Mouse (Mus musculus) urinary bladder, postnatal 36 days (tissue): Measurements from ENCODE around the gene Hist1h2aa.
A peak's percentile ranks its signal among the peaks of the same experiment; 100 is the strongest.

Experiments
- DNase-seq, 2 experiments: peaks; one replicate each; pipeline ENCODE4 v3.0.0; 2022; ENCODE audit warnings: low spot score in 2 of 2, mixed read lengths in 1 of 2

Gene Hist1h2aa

DNA sequence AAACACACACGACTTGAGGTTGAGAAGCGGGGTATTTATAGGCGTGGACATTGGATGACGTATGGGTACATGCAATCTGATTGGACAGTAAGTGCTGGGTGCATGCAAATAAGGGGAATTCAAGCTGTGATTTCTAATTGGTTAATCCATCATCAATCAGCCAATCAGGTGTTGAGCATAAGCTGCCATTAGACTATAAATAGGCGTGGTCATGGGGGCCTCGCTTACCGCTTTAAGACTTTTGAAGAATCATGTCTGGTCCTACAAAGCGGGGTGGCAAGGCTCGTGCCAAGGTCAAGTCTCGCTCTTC, at the start of gene Hist1h2aa:
TSS of gene Hist1h2aa (plus strand) at position 252 of the 310 bp plus-strand sequence.
- DNase-seq: no peak

DNA sequence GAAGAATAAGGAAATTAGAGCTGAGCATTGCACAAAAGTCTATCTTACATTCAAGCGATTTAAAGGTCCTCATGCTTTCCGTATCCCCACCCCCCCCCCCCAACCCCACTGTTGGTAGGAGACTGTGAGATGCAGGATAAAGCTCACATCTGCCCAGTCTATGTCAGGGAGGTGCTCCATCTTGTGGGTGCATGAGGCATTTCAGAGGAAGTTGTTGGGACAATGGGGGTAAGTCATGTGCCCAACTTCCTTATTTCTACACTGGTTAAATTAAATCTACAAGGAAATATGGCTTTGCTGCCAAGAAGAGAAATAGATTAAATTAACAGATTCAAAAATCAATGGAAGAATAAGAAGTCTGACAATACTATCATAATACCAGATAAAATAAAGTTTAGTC, 48.7 kb upstream of the Hist1h2aa start:
- no peak for DNase-seq

DNA sequence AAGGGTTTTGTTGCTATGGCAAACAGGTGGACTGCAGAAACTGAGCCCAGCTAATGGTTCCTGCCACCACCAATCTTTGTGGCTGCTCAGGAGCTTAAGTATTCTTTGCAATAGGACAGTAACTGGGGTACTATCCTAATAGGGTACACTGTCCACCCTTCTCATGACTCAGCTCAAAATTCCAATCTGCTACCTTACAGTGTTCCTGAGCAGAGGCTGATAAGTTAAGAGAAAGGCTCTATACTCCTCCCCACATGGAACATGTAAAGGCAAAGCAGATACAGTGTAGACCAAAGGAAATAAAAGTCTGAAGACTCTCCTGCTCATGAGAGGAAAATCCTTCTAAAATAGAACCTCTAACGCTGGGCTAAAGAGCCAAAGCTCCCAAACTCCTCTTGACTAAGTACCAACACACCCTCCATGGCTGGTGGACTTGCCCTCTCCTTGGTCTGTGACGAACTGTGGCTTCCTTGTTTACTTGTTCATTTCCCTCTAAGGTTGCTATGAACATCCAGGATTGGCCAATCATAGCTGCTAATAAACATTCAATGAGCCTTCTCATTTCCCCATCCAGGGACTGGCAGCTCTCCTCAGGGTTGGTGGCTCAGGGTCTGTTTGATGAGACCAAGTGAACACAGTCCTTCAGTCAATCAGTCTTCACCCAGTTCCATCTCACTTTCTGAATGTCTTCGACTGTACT, 47.1 kb upstream of the Hist1h2aa start:
- DNase-seq: no peak

DNA sequence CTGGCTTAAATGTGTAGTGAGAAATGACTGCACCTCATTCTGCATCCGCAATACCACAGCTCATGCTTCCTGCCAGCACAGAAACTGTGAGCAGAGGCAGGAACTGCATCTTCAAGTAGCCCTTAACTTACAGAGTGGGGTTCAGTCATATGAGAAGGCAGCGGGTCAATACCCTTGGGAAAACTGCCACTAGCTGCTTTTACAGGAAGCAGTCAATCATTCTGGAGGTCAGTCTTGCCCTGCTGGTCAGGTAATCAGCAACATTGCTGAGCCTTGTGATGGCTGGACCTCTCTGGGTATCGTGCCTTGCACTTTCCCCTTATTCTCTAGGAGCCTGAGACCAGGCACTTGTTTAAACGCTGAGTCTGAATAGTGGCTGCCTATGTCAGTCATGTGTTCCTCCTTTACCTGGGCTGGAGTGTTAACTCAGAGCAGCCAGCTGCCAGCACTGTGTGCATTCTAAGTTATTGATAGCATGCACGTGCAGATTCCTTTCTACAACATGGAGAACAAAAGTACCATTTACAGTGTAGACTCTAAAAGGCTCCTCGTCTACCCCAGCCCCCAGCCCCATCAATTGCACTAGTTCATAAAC, 45.2 kb upstream of the Hist1h2aa start:
- no peak for DNase-seq

DNA sequence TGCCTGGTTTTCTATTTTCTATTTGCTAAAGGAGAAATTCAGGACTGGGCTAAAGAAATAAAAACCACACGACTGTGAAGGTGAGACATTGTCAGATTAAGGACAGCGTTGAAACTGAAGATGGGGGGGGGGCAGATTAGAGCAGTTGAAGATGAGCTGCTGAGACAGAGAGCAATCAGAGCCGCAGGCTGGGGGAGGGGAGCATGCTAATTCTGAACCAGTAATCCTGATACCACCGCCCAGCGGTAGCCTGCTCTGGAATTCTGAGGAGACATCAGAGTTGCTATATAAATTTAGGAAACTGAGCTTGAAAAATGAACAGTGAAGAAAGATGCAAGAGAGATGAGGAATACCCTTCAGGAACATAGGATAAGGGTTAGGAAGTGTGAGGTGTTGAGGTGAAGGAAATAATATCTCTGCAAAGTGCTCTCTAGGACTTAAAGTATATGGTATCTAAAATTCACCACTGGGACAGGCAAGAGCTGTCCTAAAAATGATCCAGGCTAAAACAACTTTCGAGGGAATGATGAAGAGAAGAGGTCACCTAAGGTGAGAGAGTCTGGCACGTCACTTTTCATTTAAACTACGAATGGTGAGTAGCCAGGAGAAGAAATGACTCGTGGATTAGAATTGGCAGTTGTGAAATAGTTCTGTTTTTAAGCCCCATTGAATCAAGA, 41.5 kb upstream of the Hist1h2aa start:
- DNase-seq: no peak

DNA sequence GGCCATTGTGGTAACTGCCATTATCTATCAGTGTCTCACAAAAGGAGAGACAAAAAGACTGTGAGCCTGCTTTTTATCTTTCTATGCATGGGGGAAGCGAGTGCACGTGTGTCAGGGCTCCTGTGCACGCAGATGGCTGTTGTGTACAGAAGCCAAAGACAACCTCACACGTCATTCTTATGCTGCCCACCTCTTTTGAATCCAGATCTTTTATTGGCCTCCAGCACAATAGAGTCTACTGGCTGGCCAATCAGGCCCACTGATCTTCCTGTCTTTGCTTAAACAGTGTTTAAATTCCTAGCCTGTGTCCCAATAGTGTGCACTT, 41.0 kb upstream of the Hist1h2aa start:
- DNase-seq: no peak

DNA sequence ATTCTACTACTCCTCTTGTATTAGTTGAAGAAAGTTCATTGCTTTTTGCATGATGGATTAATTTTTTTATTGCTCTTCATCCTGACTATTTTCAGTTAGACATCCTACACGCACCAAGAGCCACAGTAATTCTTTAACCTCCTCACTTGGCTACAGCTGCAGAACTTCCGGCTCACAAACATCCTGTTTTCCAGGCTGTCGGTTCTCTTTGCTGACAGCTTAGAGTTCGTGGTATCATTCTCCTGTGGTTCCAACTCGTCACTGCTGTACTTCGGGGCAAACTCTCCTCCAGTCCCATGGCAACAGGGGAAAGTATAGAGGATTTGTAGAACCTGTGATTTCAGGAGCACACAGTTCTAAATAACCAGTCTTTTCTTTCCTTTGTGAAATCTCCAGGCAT, 36.0 kb upstream of the Hist1h2aa start:
- no peak for DNase-seq

DNA sequence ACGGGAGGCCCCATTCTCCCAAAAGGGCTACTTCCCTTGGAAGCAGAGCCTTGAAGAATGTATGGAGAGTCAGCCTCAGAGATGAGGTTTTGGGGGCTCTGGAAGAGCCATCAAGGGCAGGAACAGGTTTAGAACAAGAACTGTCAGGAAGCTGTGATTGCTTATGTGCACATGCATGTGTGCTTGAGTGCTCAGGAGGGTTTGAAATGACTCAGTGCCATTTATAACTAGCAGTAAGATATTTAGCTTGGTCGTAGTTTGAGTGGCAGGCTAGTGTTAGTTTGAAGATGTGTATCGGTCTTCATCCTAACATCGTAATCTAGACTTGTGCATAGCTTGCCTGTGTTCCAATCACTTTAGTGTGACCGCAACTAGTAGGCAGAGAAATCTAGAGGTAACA, 27.4 kb upstream of the Hist1h2aa start:
- no peak for DNase-seq

DNA sequence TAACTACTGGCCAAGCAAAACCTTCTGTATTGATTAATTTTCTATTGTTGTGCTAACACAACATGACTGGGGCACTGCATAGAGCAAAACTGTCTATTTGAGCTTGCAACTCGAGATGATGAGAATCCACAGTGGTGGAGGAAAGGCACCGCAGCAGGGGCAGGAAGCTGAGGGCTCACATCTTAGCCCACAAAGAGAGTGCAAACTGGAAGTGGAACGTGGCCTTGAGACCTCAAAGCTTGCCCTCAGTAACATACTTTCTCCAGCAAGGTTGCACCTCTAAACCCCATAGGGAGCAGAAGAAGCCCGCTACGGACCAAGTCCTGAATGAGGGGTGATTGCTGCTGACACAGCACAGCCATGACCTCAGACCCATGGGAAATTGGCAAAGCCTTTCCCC, 24.1 kb upstream of the Hist1h2aa start:
- DNase-seq: no peak

DNA sequence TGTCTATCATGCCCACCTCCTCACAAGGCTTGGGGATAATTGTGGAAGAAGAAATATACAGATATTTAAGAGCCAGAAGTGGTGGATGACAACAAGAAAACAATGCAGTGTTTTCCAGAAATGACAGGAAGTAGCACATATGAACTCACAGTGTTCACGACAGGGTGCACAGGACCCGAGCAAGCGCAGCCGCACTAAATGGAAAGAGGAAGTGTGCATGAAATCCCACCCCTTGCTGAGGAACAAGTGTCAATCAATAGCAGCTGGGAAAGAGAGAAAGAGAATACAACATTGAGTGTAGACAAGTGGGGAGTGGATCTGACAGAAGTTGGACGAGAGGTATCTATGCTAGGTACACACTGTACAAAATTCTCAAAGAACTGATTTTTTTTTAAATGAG, 22.9 kb upstream of the Hist1h2aa start:
- no peak for DNase-seq

DNA sequence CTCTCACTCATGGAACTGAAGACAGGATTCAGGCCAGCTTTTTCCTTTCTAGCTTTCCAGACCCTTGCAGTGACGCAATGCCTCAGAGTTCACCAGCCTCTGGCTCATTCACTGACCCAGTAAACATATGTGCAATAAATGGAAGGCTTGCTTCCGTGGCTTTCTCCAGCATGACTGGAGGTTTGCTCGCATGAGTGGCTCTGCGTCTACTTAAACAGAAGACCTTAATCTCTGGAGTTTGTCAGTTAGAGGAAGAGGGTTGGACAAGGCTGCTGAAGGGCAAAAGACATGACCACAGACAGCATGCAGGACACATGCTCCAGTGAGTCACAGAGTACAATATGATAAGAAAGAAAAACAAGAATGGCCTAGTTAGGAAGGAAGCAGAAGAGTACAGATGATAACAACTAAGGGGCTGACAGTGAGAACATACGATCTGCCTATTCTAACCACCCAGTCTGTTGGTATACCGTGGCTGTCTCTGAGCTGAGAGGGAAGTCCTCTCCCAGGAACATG, 20.4 kb upstream of the Hist1h2aa start:
- no peak for DNase-seq

DNA sequence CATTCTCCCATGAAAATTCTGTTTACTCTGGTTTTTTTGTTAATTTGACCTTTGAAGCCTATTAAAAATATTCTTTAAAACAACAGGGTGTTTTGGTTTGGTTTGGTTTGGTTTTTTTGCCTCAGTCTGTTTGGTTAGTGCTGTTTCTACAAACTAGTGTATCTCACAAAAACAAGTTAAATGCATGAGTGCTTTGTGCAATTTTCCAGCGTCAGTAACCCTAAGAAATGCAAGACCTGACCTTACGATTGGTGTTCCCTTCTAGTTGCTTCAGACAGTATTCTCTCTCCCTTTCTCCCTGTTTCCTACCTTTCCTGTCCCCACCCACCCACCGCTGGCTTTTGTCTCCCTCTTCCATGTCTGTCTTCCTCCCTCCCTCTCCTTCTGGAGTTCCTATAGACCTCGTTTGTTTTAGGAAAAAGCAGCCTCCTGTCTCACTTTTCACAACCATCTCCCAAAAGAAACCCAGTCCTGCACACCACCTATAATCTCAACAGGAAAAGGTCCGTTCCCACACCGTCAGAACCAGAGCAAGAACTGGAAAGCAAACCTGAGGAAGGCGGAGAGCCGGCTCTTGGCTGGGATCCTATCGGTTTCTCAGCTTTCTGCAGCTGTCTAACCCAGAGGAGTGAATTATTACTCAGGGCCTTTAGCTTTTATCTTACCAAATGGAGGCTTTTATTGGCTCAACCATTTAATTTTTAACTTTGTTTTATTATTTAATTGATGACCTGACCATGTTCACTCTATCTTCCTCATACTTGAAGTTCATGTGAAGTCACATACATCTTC, 19.7 kb upstream of the Hist1h2aa start, which contains the start of gene Slc17a4:
TSS of gene Slc17a4 (minus strand) at position 634 of the 792 bp plus-strand sequence.
- DNase-seq: no peak

DNA sequence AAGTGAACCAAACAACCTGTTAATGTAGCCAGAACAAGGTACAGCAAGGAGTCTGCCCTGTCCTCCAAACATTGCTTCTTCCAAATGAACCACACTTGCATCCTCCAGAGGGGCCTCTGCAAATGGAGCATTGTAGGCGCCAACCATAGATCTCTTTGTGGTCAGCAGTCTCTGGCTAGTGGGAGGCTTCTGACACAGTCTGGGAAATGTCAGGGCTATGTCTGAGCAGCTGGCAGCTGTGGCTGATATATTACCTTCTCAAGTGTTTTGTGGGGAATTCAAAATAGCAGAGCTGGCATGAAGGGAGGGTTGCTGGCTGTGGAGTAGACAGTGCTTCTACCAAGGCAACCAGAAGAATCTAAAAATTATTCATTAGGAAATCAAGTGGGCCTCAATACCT, 18.1 kb upstream of the Hist1h2aa start:
- no peak for DNase-seq

DNA sequence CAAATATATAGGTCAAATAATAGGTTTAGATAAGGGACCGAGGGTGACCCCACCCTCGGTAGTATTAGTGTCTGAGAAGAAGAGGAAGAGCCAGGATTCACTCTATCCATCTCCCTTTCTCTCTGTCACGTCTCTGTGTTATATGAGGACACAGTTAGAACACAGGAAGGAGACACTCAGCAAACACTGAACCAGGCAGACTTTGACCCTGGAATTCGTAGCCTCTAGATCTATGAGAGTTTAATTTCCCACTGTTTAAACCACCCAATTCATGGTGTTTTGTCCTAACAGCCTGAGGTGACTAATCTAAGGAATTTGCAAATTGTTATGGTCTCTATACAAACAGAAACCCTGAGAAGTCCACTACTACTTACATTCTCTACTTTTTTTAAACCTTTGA, 16.6 kb upstream of the Hist1h2aa start:
- no peak for DNase-seq

DNA sequence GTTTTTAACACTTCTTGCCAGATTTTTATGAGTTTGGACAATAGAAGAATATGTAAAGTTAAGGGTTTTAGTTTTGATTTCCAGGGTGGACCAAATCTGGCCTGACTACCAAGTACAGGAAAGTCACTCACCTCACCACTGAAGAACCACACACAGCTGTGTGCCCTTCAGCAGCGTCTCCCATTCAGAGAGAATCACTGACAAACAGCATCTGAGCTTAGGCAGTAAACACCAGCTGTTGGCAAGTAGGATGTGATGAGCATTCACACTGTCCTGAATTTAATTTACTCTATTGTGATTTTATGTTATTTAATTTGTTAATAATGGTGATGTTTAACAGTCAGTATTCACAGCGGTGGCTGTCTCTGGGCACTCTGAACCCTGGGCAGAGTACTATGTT, 8.5 kb upstream of the Hist1h2aa start:
- no peak for DNase-seq

DNA sequence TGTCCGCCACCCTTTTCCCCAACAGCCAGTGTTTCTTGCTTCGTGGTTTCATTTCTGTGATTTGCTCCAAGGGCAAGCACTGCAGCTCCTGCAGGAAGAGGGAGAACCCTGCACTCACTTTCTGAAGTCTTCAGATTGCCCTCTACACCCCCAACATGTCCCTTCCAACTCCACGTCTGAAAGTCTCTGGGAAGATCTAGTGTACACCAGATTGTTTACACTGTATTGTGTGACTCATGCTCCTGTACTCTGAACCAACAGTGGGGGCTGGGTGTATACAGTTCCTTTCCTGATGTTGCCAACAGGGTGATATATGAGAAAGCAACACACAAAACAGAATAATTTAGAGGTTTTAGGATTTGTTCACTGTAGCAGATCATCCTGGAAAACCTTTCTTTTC, 5.6 kb upstream of the Hist1h2aa start:
- DNase-seq: peak in 1 of 2 experiments; percentile 7

DNA sequence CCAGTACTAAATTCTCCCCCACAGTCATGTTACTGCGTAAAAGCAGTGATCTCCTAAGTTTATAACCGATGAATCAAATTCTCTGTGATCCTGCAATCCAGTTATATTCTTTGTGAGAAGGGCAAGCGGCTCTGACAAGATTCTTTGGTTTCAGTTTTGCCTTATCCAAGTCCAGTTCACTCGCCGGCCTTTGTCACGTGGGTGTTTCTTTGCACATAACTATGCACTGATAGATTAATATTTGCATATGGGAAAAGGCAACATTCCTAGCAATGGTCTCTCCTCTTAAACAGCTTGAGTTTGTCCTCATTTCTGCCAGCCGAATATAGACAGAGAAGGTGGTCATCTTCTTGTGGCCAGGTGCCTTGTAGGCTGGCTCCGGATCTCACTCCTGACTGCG, 3.8 kb upstream of the Hist1h2aa start:
- no peak for DNase-seq

DNA sequence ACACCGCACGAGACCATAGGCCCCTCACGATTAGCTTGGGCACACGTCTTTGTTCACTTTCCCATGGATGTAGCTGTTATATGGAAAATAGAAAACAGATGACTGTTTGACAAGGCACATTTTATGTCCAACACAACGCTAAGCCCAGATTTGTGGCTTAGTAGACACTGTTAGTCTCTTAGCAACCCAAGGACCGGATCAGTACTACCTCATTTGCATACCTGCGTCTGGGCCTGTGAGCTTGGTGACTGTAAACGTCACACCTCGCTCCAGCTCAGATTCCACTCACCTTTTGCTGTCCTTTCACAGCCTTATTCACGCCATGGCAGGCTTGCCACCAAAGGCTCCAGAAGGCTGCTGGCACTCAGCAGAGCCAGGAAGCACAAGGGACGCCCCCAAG, 3.4 kb upstream of the Hist1h2aa start:
- no peak for DNase-seq

DNA sequence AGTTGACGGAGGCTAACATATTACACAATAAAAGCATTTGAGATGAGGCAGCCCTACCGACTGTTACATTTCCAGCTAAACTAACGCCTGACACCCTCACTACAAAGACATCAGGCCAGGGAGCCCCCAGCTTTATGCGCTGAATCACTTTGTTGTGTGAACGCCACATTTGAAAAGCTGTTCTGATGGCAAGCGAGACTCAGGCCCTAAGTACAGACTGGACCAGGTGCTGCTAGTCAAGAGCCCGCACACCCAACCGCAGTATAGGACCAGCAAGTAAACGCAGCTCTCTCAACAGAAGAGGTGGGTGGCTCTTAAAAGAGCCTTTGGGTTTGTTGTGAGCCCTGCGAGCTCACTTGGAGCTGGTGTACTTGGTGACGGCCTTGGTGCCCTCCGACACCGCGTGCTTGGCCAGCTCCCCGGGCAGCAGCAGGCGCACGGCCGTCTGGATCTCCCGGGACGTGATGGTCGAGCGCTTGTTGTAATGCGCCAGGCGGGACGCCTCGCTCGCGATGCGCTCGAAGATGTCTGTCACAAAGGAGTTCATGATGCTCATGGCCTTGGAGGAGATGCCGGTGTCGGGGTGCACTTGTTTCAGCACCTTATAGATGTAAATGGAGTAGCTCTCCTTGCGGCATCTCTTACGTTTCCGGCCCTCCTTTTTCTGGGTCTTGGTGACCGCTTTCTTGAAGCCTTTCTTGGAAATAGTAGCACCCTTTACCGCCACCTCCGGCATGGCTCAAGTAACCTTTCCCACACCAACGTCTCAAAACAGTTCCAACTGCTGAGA, 646 bp upstream of the Hist1h2aa start, which contains the start of gene Hist1h2ba:
TSS of gene Hist1h2ba (minus strand) at position 736 of the 790 bp plus-strand sequence.
- DNase-seq: no peak

DNA sequence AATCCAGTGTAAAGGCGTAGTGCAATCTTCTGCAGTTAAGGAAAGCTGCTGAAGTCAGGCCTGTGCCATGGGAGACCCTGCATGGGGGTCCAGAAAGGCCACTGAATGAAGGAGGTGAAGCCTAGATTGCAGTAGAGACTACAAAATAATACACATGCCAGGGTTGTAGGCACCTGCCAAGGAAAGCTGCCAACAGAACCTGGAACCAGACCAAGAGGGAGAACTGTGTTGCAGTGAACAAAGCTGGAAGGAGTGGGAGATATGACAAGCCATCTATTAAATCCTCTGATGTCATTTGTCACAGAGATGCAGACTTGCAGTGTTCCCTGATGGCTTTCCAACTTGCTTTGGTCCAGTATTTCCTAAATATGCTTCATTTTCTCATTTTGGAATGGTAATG, 4.4 kb downstream of the Hist1h2aa start:
- no peak for DNase-seq

DNA sequence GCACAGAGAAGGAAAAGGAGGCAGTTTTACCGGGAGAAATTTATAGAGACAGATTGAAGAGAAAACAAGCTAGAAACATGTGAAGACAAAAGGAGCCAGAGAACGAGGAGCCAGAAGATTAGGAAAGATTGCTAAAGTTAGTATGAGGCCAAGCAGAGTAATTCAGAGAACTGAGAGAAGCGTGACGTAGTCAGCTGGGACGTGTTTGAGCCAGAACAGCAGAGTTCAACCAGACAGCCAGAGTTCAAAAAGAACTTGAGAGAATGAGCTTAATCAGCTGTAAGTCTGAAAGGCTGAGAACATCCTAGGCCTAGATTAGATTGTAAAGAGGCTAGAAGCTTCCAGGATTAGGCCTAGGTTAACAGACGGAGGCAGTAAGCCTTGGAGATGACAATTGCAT, 6.0 kb downstream of the Hist1h2aa start:
- no peak for DNase-seq

DNA sequence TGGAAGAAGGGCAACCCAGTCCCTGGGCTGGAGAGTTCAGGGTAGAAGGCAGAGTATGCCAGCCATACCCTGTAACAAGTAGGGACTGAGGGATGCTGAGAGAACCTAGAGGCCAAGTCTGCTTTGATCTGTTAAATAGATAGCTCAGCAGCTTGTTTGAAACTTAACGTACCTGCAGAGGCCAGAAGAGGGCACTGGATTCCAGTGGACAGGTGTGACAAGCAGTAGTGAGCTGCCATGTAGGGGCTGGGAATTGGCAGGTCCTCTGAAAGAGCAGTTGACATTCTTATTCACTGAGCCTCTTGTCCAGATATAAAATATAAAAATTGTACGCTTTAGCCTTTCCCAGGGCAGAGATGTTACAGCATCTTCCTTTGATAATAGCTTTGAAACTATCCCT, 8.6 kb downstream of the Hist1h2aa start:
- DNase-seq: no peak
